ENCODE assay signal across 11 mouse cellular contexts in the genomic region with DNA sequence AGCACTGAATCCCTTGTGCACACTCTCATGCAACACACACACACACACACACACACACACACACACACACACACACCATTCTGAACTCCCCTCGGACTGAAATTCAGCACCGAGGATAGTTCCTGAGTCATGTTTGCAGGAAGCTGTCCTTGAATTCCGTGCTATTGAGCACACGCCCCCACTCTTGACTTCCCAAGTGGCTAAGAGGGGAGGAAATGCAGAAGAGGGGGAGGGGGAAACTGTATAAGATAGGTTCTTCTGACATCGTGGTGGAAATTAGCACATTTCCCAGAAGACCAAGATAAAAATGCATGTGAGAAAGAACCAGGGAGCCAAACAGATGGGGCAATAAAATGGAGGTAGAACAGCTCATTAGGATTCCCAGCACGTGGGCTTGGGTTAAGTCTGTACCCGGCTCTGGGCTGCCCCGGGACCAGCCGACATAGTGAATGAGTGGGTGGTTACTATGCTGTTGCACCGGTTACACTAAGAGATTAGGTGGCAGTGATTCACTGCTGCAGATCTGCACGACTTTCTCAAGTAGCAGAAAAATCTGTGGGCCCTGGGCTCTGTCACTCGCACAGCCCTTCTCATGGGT. TPM values are rescaled to one million over a fixed set of nuclear protein-coding genes. Genes with fewer than 3 reads are reported as not detected.
DNase-seq lines count a peak whose midpoint lies in the region; ATAC-seq and TF ChIP-seq lines count a peak whose summit lies in the region.
"Had no signal": no experiment of that assay in that cellular context is flagged by ENCODE, and none has a peak within 500 bp of the region (broad histone marks: within the 10 kb centered on the region; RNA-seq: fewer than 3 reads in every experiment).

No protein-coding gene starts in this region.

- in situ Hi-C loops in ES-E14 (cut with MboI; ENCODE audit: low sequenced_read_pairs in 2 of 2, unreplicated experiment in 2 of 2) = no loop called here

- no peak overlapping the region for H3K9ac ChIP-seq in ES-E14 (ENCODE audit: insufficient read depth, low read depth, low read length, poor library complexity, severe bottlenecking)
- H3K9ac ChIP-seq in hindbrain, embryonic 12.5 days = no peak overlapping the region
- no peak overlapping the region for H3K9ac ChIP-seq in midbrain, postnatal 0 days (replicated peaks; ENCODE audit: low read length, poor library complexity, severe bottlenecking)
- no peak overlapping the region for H3K9ac ChIP-seq in intestine, postnatal 0 days (ENCODE audit: low read depth, low read length)

- H3K4me3 ChIP-seq in ES-E14 (ENCODE audit: insufficient read depth in 1 of 2, low read depth in 1 of 2, low read length in 2 of 2, poor library complexity in 1 of 2, severe bottlenecking in 1 of 2) = no peak overlapping the region
- no peak overlapping the region for H3K4me3 ChIP-seq in hindbrain, embryonic 12.5 days
- no peak overlapping the region for H3K4me3 ChIP-seq in midbrain, postnatal 0 days (ENCODE audit: low read depth, low read length)
- no peak overlapping the region for H3K4me3 ChIP-seq in intestine, postnatal 0 days (ENCODE audit: low read depth, low read length)

- no peak overlapping the region for H3K27ac ChIP-seq in ES-E14 (ENCODE audit: insufficient read depth, low read depth, low read length, poor library complexity, severe bottlenecking)
- peak overlapping the region; percentile 58 for H3K27ac ChIP-seq in hindbrain, embryonic 12.5 days
- H3K27ac ChIP-seq in midbrain, postnatal 0 days (ENCODE audit: low read depth, low read length) = no peak overlapping the region
- no peak overlapping the region for H3K27ac ChIP-seq in intestine, postnatal 0 days (ENCODE audit: low read depth, low read length)

- intact Hi-C loops in heart, postnatal 14 days (cut with DNase I) = no loop called here

- peak; percentile 85 for ATAC-seq in hindbrain, embryonic 12.5 days (ENCODE audit: low FRiP score)
- no peak for ATAC-seq in midbrain, postnatal 0 days (ENCODE audit: low FRiP score)
- no peak for ATAC-seq in intestine, postnatal 0 days

- peak; percentile 17 to 36 for DNase-seq in adrenal gland, postnatal 36 days
- DNase-seq in adrenal gland, adult 8-10 months = no peak
- DNase-seq in ES-E14 (ENCODE audit: low read depth, low spot score) = peak; percentile 50
- DNase-seq in midbrain, postnatal 0 days (ENCODE audit: low spot score) = no peak
- DNase-seq in thymus, adult 18-20 months = no peak
- DNase-seq in heart, postnatal 14 days = no peak
- DNase-seq: thymus, postnatal 25 days had no signal

- no peaks in the 10 kb centered on the region for H3K36me3 ChIP-seq in ES-E14 (ENCODE audit: control insufficient read depth, insufficient read depth, low read length, poor library complexity, severe bottlenecking)
- no peaks in the 10 kb centered on the region for H3K36me3 ChIP-seq in hindbrain, embryonic 12.5 days
- no peaks in the 10 kb centered on the region for H3K36me3 ChIP-seq in midbrain, postnatal 0 days (ENCODE audit: insufficient read depth, low read length)
- no peaks in the 10 kb centered on the region for H3K36me3 ChIP-seq in intestine, postnatal 0 days (ENCODE audit: control insufficient read depth, insufficient read depth)

- WGBS in hindbrain, embryonic 12.5 days = 17% methylated on average over 12 of the region's 12 CpGs
- WGBS in midbrain, postnatal 0 days = 11% methylated on average over 12 of the region's 12 CpGs
- 22% methylated on average over 12 of the region's 12 CpGs for WGBS in intestine, postnatal 0 days

- peaks cover 5 to 7% of the 10 kb centered on the region in 2 experiments; a peak in 3 of 4 replicates for H3K4me1 ChIP-seq in ES-E14 (ENCODE audit: control insufficient read depth in 2 of 2, insufficient read depth in 2 of 2, low read length in 2 of 2, poor library complexity in 1 of 2)
- peaks cover 32% of the 10 kb centered on the region for H3K4me1 ChIP-seq in hindbrain, embryonic 12.5 days
- H3K4me1 ChIP-seq in midbrain, postnatal 0 days (ENCODE audit: insufficient read depth, low read length) = peaks cover 3% of the 10 kb centered on the region; the same call in 1 of the 2 replicates
- H3K4me1 ChIP-seq in intestine, postnatal 0 days (replicated peaks; ENCODE audit: control insufficient read depth, insufficient read depth, low read length) = no peaks in the 10 kb centered on the region; the same call in 1 of the 2 replicates

- peaks cover 32% of the 10 kb centered on the region for H3K27me3 ChIP-seq in hindbrain, embryonic 12.5 days
- H3K27me3 ChIP-seq in midbrain, postnatal 0 days (ENCODE audit: insufficient read depth, low read length) = peaks cover 9% of the 10 kb centered on the region
- H3K27me3 ChIP-seq in intestine, postnatal 0 days (replicated peaks; ENCODE audit: control insufficient read depth, insufficient read depth, low read length) = peaks cover 42% of the 10 kb centered on the region

- H3K4me2 ChIP-seq in hindbrain, embryonic 12.5 days (replicated peaks) = peak overlapping the region; percentile 15; the same call in 1 of the 2 replicates
- H3K4me2 ChIP-seq in midbrain, postnatal 0 days (ENCODE audit: low read depth, low read length, poor library complexity, severe bottlenecking) = 0 out of 2 replicates have a peak overlapping the region, but pooled peaks have one; percentile 9
- H3K4me2 ChIP-seq in intestine, postnatal 0 days (replicated peaks; ENCODE audit: low read depth) = no peak overlapping the region

- TF ChIP-seq CTCF in midbrain, postnatal 0 days (IDR thresholded peaks at IDR 0.05) = no peak
- no peak for TF ChIP-seq CTCF in intestine, postnatal 0 days (IDR thresholded peaks at IDR 0.05; ENCODE audit: low read depth)

- H3K9me3 ChIP-seq in ES-E14 (ENCODE audit: control insufficient read depth, insufficient read depth, low read depth, low read length) = no peaks in the 10 kb centered on the region
- no peaks in the 10 kb centered on the region for H3K9me3 ChIP-seq in hindbrain, embryonic 12.5 days (replicated peaks)
- H3K9me3 ChIP-seq in midbrain, postnatal 0 days (ENCODE audit: low read length) = no peaks in the 10 kb centered on the region
- H3K9me3 ChIP-seq in intestine, postnatal 0 days (ENCODE audit: control insufficient read depth) = no peaks in the 10 kb centered on the region

TF ChIP-seq in ES-E14, 5 proteins besides CTCF, POLR2A, EP300 and RAD21:
- TF ChIP-seq ZNF384 (IDR thresholded peaks at IDR 0.05; ENCODE audit: low read depth, low read length) = no peak
- TF ChIP-seq ZC3H11A (IDR thresholded peaks at IDR 0.05; ENCODE audit: borderline replicate concordance, low read depth, low read length) = no peak
- no peak for TF ChIP-seq MAFK (IDR thresholded peaks at IDR 0.05; ENCODE audit: insufficient read depth, low read depth, low read length)
- no peak for TF ChIP-seq CHD2 (IDR thresholded peaks at IDR 0.05; ENCODE audit: low read depth, low read length)
- TF ChIP-seq HCFC1 (IDR thresholded peaks at IDR 0.05; ENCODE audit: borderline replicate concordance, insufficient read depth, low read length) = no peak

RNA-seq across cellular contexts. Expression of a gene that starts 2.9 kb away (rescaled TPM):
- total RNA-seq in adrenal gland, postnatal 36 days (2021) = under 1 TPM; 0.56 TPM
- under 1 TPM; 0.23 to 0.45 (median 0.38) TPM for total RNA-seq in adrenal gland, adult 8-10 months (2022)
- 58.9 and 80.8 TPM in 2 replicates for total RNA-seq in ES-E14 (2012; rRNA removed)
- 1.6 and 1.7 TPM in 2 replicates for polyA plus RNA-seq in hindbrain, embryonic 12.5 days (2016; fragmentation: Nextera tagmentation; extraction: Ambion mirVana)
- total RNA-seq in midbrain, postnatal 0 days (2014; rRNA removed) = 45.0 and 45.8 TPM in 2 replicates
- polyA plus RNA-seq in midbrain, postnatal 0 days (2015; fragmentation: Nextera tagmentation; extraction: Ambion mirVana) = 14.0 and 14.2 TPM in 2 replicates
- under 1 TPM; 0.07 to 0.10 TPM for total RNA-seq in heart, postnatal 14 days (2021)
- 2.0 and 2.2 TPM in 2 replicates for polyA plus RNA-seq in intestine, postnatal 0 days (2015; fragmentation: Nextera tagmentation; extraction: Ambion mirVana)
- total RNA-seq: common myeloid progenitor, adult 5-6 weeks; megakaryocyte progenitor cell, adult 5-6 weeks had no signal

Comparison
In these comparisons a context has a peak if more than half of its experiments do, and no peak if none do; other contexts are left out.
1. DNase-seq: peak in adrenal gland, postnatal 36 days (2 of 2) and ES-E14 (single experiment); none in adrenal gland, adult 8-10 months (single experiment), midbrain, postnatal 0 days (single experiment), thymus, adult 18-20 months (0 of 2) and heart, postnatal 14 days (0 of 2).
2. RNA of a gene that starts 2.9 kb away (total RNA-seq): 58.9 to 80.8 TPM in ES-E14 and 45.0 to 45.8 TPM in midbrain, postnatal 0 days; 0.56 TPM in adrenal gland, postnatal 36 days, 0.23 to 0.45 TPM in adrenal gland, adult 8-10 months and 0.07 to 0.10 TPM in heart, postnatal 14 days; every median in the first group is over 10 times any median in the second.